Mouse (Mus musculus) mouse embryonic stem cell (cell line): Measurements from ENCODE around the gene Dchs2.
"Not testable (repeated sequence)": the region's sequence is repeated elsewhere in the genome, so short reads cannot be mapped to it uniquely, and the experiment has no call there.

Experiments
- in situ Hi-C, 2 experiments: fragments of 300-500 bp; cut with MboI; formaldehyde crosslinking; loops; 1 replicate in 1 of 2; 3 replicates in 1 of 2; pipeline ENCODE4 v1.14.3; 2019 to 2020; ENCODE audit warnings: low sequenced_read_pairs in 2 of 2, low pct_unique_long_range_greater_than_20kb in 1 of 2, mixed read lengths in 1 of 2; ENCODE audit not compliant: unreplicated experiment in 1 of 2

Dchs2 gene

DNA sequence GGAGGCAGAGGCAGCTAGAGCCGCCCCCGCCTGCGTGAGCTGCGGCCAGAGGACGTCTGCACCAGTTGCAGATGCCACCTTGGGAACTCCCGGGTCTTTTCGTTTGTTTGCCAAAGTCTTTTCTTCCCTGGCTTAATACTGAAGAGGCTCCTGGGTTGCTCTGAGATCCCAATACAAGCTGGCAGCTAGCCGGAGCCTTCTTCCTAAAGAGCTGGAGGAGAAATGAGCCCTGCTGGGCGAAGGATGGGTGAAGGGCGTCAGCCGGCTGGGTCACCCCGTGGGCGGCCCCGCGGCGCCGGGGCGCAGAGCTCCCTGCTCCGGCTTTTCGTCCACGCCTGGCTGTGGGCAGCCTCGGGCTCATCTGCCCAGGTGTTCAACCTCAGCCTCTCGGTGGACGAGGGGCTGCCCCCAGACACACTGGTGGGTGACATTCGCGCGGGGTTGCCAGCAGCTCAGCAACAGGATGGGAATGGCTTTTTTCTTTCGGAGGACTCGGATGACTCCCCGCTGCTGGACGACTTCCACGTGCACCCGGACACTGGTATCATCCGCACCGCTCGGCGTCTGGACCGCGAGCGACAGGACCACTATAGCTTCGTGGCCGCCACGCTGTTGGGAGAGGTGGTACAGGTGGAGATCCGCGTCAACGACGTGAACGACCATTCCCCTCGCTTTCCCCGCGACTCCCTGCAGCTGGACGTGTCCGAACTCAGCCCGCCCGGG lies at the start of gene Dchs2:
TSS of gene Dchs2 (plus strand) at position 223 of the 723 bp plus-strand sequence.
- in situ Hi-C loops, result no loop called here

DNA sequence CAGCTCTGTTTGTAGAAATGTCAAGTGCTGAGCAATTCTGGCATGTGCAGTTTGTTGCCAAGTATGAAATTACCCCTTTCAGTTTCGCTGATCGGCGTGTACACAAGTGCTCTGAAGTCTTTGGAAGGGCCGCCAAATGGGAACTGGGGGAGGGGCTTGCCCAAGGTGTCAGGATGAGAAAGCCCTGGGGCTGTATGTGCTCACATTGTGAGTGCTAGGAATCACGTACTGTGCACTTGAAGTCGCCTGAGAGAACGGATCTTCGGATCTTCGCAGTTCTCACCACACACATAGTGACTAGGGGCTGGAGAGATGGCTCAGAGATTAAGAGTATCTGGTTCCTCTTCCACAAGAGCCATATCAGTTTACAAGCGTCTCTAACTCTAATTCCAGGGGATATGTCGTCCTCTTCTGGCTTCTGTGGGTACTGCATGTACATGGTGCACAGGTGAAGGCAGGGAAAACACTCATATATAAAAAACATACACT lies 47.1 kb upstream of the Dchs2 start:
- in situ Hi-C loops, result no loop called here

DNA sequence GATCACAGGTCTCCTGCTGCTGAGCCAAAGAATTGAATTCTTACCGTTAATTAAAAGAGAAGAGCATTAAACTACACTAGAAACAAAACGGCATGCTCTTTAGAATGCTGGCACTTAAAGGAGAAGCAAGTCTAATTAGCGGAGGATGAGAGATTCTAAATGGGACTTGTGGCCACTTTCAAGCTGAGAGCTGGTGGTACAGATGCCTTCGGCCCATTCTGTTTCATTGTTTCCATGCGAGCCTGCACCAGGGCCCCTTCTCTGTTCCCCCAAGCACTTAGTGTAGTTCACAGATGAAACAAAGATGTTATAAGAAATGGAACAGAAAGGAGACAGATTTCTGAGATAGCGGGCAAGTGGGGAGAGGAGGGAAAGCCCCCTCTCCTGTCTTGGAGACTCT lies 30.2 kb upstream of the Dchs2 start:
- in situ Hi-C loops, result no loop called here

DNA sequence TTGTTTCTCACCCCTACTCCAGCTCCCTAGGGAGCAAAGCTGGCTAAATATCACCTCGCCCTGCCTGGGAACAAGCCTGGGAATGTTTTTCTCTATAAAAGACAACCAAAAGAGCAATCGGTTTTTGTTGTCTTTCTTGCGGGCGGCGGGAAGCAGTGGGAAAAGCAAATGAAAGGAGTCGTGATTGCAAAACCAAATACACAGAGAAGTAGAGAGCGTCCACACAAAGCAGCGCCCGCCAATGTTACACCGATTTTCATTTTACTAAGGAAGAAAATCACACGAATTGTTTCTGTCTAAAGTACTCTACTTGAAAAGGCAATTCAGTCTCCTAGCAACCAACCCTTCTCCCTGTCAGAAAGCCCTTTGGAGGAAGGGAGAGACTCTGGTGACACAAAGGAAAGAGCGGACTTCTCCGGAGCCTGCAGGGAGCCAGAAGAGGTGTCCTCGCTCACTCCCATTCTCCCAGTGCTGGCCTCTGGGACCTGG lies 29.2 kb upstream of the Dchs2 start:
- in situ Hi-C loops, result no loop called here

DNA sequence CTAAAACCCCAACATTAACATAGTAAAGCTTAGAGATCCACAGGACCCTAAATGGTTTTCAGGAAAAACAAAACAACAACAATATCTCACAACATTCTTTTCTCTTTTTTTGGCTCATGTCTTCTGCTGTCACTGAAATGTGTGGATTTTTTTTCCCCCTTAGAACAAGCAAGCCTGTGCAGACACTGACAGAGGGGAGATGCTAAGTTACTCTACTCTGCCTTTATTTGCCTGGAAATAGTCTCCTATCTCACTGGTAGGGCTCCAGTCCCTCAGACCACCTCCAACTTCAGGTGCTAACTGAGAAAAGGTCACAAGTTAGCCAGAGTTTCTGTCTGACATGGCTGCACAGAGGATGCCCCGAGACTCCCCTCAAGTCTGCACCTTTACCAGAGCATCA lies 28.6 kb upstream of the Dchs2 start:
- in situ Hi-C loops, result no loop called here

DNA sequence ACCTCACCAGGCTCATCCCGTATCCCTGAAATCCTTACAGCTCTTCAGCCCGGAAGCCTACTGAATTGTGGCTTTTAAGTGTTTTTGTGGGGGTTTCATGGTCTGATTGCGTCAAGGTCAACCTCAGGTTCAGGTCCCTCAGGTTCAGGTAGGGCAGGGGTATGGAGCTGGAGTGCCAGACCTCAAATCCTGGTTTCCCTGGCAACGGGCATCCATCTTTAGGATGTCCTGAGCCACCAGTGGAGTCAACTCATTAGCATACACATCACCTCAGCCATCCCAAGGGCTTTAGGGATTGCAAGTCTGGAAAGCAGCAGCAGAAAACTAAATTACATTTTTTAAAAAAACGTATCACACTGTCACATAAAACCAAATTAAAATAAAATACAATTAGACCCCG lies 28.1 kb upstream of the Dchs2 start:
- in situ Hi-C loops, result no loop called here

DNA sequence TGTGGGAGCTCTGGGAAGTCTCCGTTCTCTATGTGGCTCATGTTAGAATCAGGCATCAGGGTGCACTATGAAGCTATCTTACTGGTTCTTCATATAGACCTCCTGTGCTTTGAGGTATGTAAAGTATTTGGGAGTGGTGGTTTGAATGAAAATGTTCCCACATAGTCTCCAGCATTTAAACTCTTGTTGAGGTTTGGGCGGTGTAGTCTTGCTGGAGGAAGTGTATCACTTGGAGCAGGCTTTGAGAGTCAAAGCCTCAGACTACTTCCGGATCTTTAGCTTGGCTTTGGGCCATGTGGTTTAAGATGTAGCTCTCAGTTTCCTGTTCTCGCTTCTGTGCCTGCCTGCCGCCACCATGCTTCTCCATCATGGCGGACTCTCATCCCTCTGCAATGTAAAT lies 25.5 kb upstream of the Dchs2 start:
- in situ Hi-C loops, result no loop called here

DNA sequence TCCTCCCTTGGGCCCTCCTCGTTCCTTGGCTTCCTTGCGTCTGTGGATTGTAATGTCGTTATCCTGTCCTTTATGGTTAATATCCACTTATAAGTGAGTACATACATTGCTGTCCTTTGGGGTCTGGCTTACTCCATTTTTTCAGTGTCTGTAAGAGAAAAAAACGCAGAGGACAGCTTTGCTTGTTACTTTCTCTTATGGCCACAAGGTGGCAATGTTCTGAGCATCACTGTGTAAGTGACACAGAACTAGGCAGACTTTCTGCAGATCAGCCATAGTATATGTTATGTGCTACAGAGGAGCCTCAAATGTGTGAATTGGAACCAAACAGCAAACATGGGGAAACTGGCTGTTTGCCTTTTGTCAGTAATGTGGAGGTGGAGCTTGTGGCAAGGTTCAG lies 17.6 kb upstream of the Dchs2 start:
- in situ Hi-C loops, result loop anchor here in 1 of 2 experiments (10.0 kb wide), 1 partner anchor 165 kb away; no protein-coding TSS in a partner anchor

DNA sequence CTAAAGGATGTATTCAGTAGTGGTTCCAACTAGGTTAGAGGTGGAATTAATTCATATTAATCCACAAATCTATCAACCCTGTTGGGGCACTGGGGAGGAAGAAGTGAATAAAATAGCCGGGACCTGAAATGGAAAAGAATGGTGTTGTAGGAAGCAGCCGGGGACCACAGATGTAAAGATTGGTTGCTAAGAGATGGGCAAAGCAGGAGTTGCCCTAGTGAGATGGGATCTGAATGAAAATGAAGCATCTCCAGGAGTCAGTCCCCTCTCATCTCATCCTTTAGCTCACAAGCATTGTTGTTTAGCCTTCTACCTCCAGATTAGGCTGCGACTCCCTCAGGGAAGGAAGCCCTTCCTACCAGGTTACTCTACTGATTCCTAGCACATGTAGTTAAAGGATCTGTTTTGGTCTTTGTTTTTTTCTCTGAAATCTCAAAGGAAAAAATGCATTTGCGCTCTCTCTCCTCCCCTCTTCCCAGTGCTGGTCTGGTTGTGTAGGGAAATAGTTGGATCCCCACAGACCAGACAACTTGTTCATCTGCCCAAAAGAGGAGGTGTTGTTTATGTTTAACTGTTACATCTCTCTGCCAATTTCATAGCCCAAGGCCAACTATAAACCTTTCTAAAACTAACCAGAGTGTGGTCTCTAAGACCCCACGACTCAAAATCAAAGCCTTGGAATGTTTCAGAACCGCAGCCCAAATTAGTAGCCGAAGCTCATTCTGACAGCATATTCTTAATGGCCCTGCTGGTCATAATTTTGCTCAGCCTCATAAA lies 16.1 kb upstream of the Dchs2 start:
- in situ Hi-C loops, result loop anchor here in 1 of 2 experiments (10.0 kb wide), 1 partner anchor 163 kb away; no protein-coding TSS in a partner anchor

DNA sequence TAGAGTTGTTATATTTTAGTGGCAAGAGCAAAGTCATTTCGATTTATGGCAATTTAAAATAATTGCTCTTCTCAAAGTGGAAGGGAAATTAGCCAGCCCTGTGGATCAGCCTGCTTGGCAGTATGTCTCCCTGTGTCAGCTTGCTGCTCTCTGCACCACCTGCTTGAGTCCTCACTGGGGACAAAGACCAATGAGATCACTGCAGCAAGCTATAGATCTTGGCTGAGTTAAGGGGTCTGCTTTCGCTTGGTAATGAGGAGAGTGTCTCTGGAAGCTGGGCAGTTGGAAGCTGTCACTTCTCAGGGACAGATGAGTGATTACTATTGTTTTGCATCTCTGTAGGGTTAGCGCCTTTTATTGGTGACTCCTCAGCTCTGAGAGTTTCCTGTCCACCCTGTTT lies 14.9 kb upstream of the Dchs2 start:
- in situ Hi-C loops, result loop anchor here in 1 of 2 experiments (10.0 kb wide), 1 partner anchor 162 kb away; no protein-coding TSS in a partner anchor

DNA sequence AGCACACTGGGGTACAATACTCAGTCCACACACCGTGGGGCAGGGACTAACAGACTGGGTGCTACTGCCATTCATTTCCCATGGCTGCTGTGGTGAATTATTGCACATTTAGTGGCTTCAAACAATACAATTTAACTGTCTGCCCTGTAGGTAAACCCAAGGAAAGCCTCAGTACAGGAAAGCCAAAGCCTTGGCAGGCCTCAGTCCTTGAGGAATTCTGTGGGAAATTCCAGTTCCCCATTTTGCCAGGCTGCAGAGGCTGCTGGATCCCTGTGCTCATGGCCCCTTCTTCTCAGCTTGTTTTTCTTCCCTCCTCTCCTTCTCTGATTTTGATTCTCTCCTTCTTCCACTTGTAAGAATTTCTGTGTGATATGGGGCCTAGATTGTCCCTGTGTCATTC lies 12.8 kb upstream of the Dchs2 start:
- in situ Hi-C loops, result loop anchor here in 1 of 2 experiments (10.0 kb wide), 1 partner anchor 160 kb away; no protein-coding TSS in a partner anchor

DNA sequence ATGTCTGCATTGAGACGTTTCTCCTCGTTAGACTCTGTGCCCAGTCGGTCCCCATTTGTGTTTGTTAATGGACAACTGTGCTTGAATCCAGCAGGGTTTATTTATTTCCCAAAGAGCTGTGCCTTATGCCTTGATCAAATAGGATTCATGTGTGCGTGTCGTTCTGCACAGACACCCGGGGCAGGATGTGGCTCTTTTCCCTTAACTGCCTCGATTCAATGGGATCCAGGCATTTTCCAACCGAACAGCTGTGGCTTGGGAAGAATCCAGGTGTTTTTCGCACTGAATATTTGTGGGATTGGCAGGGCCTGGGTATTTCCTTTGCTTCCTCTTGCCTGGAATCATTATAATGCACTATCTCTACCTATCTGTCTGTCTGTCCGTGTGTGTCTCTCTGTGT lies 10.2 kb upstream of the Dchs2 start:
- in situ Hi-C loops, result loop anchor here in 1 of 2 experiments (10.0 kb wide), 1 partner anchor 157 kb away; no protein-coding TSS in a partner anchor

DNA sequence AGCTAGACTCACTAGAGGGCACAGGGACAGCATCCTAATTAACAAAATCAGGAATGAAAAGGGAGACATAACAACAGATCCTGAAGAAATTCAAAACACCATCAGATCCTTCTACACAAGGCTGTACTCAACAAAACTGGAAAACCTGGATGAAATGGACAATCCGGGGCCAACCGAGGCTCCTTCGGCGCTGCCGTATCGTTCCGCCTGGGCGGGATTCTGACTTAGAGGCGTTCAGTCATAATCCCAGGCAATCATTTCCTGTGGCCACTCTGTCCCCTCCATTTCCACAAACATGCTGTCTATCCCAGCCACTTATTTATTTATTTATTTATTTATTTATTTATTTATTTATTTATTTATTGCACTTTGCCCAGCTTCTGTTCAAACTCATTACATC lies 3.8 kb upstream of the Dchs2 start:
- in situ Hi-C loops, result not testable (repeated sequence)

DNA sequence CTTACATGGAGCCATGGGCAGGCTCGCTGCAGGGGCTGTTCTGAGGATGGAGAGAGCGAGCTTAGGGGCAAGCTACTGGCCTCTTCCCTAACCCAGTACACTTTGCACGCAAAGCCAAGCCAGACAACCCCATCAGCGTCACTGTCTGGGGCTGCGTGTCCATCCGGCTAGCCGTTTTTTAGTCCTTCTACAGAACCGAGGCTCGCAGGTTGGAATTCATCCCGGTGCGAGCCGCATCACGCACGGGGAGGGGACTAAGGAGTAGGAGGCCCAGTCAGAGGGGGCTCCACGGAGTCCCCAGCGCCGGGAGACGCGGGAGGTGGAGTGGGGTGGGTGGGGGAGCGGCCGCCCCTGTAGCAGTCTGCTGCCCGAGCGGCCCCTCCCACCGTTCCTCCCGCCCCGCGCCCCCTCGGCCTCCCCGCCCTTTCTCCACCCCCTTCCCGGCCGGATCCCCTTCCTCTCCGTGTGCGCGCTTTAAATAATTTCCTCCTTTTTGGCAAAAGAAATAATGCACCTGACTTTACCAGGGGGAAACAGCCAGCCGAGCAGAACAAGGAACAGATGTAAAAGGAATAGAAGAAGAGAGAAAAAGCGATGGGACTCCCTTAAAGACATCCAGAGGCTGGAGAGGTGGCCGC lies 541 bp upstream of the Dchs2 start:
- in situ Hi-C loops, result no loop called here

DNA sequence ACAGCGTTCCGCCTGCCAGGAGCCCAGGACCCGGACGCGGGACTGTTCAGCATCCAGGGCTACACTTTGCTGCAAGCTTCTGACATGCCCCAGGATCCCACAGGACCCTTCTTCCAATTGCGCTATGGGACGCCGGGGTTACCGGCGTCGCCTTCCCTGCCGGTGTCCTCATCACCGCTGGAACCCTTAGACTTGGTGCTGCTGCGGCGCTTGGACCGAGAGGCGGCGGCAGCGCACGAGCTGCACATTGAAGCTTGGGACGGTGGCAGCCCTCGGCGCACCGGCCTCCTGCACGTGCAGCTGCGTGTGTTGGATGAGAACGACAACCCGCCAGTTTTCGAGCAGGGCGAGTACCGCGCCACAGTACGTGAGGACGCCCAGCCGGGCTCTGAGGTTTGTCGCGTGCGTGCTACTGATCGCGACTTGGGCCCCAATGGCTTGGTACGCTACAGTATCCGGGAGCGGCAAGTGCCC lies 738 bp downstream of the Dchs2 start:
- in situ Hi-C loops, result no loop called here

DNA sequence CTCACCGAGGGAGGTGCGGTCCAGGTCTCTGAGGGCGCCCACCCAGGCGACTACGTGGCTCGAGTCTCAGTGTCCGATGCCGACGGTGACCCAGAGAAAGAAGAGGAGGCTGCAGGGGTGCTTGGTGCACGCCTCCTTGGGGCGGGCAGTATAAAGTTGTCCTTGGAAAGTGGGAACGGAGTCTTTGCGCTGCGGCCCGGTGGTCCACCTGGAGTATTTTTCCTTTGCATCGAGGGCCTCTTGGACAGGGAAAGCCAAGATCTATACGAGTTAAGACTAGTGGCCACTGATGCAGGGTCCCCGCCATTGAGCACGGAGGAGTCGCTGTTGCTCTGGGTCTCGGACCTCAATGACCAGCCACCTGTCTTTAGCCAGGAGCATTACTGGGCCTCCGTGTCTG lies 1.4 kb downstream of the Dchs2 start:
- in situ Hi-C loops, result no loop called here

DNA sequence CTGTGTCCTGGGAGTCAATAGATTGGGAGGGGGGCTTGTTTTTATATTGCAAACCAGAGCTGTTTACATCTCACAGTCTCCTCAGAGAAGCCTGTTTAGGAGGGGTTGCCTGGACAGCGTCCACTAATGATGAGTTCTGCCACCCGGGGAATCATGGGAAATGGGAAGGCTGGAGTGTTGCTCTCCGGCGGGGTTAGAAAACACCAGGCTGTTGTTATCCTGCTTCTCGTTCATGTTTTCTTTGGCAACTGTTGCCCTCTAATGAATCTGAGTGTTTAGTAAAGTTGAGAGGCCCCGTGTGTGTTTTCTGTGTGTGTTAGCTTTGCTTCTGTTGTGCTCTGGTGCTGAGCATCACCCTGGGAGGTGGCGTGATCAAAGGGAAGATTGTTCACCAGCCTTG lies 8.7 kb downstream of the Dchs2 start:
- in situ Hi-C loops, result no loop called here

DNA sequence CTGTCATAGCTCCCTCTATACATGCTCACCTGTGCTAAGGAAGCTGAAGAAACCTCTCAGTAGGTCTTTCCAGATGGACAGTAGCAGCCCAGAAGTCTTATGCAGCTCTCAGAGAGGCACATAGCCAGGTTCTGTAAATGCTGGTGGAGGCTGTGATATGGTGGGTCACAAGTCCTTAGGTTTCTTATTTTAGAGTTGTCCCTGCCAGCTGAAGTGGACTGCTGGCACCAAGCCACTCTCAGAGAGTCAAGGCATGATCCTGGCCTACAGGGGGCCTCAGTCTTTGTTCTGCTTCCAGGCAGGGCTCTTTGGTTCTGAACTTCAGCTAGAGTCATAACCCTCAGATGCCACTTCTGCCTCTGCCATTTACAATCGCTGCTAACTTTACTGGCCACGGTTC lies 11.1 kb downstream of the Dchs2 start:
- in situ Hi-C loops, result no loop called here

DNA sequence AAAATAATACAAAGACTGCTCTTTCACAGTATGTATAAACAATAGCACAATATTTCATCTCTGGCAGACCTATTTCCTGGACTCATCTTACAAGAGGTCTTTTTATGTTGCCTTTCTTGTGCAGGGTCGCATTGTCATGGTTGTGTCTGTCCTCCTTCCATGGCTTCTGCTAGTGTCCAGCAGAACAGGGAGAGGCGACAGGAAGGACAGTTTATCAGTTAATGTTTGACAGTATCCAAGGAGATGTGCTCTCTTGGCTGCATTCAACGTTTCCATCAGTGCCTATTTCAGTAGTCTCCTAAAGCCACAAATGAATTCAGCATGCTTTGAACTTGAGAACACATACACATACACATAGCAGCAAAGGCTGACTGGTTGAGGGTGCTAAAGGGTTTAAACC lies 17.9 kb downstream of the Dchs2 start:
- in situ Hi-C loops, result no loop called here
